Mouse (Mus musculus) urinary bladder, postnatal 10 days (tissue): ENCODE results near the gene Pde4d.

Experiments used
- DNase-seq: peaks from one replicate; pipeline ENCODE4 v3.0.0; 2022; ENCODE audit warnings: low spot score

Pde4d gene

DNA sequence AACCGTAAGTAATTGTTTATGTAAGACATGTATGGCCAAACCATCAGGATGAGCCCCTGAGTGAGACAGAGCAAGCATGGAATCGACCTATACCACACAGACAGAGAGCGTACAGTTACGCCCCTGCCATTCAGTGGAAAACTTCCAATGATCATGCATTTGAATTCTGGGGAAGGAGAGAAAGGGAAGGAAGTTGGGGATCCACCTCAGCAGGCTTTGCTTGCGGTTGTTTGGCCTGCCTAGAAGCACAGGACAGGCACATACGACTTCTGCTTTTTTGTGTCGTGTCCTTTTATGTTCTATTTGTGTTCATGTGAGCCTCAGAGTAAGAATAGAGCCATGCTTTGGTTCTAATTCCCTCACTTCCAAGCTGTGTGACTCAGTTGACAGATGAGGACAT, 849.1 kb downstream of the Pde4d start:
- DNase-seq: no peak

DNA sequence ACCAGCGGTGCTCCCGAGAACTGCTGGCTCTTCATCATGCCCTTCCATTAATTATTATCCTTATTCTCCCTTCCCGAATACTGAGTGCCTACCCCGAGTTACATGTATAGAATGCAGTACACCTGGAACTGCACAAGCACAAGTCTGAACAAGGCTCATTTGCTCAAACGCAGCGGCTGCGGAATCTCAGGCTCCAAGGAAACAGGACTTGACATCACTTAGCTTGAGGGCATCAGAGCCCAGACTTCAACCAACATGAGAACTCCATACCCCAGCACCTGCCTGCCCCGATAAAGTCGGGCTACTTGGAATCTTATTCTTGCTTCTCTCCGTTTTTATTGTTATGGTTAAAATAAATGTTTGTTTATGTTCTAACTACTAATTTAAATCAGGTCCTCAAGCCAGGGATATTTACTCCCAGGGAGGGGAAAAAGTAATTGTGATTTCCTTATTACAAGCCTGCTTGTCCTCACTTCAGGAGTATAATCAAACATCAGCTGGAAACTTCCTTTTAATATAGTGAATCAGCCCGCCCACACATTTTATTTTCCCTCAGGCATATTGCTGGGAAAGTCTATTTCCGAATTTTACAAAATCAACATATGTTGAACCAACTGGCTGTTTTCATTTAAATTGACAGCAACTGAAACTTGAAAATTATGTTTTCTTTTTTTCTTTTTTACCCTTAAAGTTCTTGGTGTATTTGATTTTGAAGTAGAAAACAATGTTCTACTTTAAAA, 849.9 kb downstream of the Pde4d start:
- no peak for DNase-seq

GRCm38 (mm10) chr13:109312542-109312941, 862.8 kb downstream of the Pde4d start:
- no peak for DNase-seq

- no peak for DNase-seq
Observed at GRCm38 (mm10) chr13:109315608-109316007, 865.9 kb downstream of the Pde4d start.

- no peak for DNase-seq
Observed at GRCm38 (mm10) chr13:109317644-109318043, 867.9 kb downstream of the Pde4d start.

- no peak for DNase-seq
Observed at GRCm38 (mm10) chr13:109318434-109318998, 868.8 kb downstream of the Pde4d start.

GRCm38 (mm10) chr13:109326061-109326460, 876.3 kb downstream of the Pde4d start:
- DNase-seq: no peak

DNA sequence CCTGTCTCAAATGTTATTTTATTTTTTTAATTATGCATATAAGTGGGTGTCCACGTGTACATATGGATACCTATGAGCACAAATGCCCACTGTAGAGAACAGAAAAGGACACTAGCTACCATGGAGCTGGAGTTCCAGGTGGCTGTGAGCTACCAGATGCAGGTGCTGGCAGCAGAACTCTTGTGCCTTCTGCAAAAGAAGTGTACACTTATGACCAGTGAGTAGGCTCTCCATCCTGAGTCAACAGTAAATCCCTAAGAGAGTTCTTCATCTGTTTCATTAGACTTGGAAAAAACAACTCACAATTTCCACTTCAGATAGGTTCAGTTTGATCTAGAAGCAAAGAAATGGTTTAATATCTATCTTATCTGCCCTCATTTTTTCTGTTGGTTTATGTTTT, 881.8 kb downstream of the Pde4d start:
- DNase-seq: no peak

- no peak for DNase-seq
Observed at GRCm38 (mm10) chr13:109341902-109342301, 892.2 kb downstream of the Pde4d start.

DNA sequence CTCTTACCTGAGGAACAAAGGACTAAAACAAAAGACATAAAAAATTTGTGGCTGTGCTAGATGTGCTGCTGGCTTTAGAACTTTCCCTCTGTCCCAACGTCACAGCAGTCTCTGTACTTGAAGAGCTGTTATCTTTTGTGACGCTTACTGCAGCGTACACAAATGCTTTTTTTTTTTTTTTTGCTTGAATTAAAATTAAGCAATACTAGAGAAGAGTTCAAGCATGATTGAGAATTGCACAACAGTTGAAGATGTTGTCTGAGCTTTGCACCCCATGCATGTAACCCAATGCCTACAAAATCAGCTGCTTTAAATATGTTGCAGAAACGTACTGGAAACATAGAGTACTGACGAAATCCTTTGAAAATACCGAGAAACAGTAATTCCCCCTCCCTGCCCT, 892.7 kb downstream of the Pde4d start:
- DNase-seq: no peak

GRCm38 (mm10) chr13:109343596-109343995, 893.8 kb downstream of the Pde4d start:
- no peak for DNase-seq

DNA sequence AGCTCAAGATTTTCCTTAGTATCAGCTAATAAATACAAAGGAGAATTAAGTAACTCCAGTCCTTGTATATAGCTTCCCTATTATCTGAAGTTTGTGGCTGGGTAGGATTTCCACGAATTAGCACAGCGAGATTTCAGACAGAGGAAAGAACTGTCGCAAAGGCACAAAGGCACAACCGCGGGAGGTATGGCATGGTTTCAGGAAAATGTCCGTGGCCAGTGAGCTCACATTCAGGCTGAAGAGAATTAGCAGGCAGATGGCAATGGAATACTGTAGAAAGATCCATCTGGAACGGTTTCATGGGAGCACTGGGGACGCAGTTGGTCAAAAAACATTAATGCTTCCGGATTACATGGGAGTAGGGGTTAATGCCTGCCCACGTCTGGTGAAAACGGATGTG, 898.0 kb downstream of the Pde4d start:
- DNase-seq: no peak

DNA sequence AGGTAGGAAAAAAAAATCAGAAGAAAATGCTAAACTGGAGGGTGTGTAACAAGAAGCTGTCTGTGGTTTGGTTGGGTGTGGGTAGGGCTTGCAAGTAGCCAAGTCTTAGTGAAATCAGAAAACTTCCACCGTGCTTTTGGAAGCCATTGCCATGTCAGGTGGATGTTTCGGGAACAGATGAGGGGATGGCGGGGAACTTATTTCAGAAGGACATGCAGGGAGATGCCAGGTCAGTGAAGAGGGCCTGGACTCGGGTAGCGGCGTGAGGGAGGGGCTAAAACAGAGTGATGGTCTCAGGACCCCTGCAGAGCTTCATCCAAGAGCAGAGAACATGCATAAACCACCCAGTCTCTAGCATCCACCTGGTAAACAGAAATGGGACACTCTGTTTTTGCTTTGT, 898.6 kb downstream of the Pde4d start:
- no peak for DNase-seq

GRCm38 (mm10) chr13:109350100-109350499, 900.4 kb downstream of the Pde4d start:
- no peak for DNase-seq

GRCm38 (mm10) chr13:109354017-109354416, 904.3 kb downstream of the Pde4d start:
- DNase-seq: no peak

- no peak for DNase-seq
Observed at GRCm38 (mm10) chr13:109356252-109356651, 906.5 kb downstream of the Pde4d start.

GRCm38 (mm10) chr13:109359994-109360393, 910.2 kb downstream of the Pde4d start:
- DNase-seq: no peak

DNA sequence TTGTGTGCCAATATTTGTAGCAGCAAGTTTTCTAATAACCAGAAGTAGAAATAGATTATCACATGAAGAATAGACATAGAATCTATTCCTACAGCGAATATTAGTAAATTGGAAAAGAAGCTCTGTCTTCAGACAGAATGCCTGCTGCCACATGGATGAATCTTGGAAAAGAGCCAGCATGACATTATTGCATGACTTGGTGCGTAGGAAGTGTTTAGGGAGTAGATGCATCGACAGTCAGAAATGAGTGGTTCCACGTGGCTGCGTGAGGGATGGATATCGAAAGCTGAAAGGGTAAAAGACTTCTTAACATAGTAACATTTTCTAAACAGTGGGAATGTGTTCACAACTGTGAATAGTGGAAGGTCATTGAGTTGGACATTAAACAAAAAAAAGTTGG, 912.6 kb downstream of the Pde4d start:
- DNase-seq: no peak

- no peak for DNase-seq
Observed at GRCm38 (mm10) chr13:109374465-109374864, 924.7 kb downstream of the Pde4d start.

- no peak for DNase-seq
Observed at GRCm38 (mm10) chr13:109376681-109377080, 926.9 kb downstream of the Pde4d start.

- DNase-seq: no peak
Observed at GRCm38 (mm10) chr13:109380149-109380548, 930.4 kb downstream of the Pde4d start.

- DNase-seq: no peak
Observed at GRCm38 (mm10) chr13:109388626-109389220, 939.0 kb downstream of the Pde4d start.

DNA sequence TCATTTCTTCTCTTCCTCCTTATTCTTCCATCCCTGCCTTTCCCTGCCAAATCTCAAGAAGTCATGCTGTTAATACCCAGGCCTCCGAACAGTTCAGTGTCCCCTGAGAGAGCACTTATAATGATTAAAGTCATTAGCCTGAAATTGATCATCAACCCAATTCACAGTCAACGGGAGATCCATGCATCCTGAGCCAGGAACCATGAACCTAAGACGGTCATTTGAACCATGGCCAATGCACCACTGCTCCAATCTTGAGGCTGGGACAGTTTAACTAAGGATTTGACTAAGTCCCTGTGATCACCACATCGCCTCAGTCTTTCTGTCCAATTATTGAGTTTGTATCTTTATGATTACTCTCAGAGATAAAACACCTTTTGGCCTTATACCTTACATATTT, 952.6 kb downstream of the Pde4d start:
- DNase-seq: no peak

DNA sequence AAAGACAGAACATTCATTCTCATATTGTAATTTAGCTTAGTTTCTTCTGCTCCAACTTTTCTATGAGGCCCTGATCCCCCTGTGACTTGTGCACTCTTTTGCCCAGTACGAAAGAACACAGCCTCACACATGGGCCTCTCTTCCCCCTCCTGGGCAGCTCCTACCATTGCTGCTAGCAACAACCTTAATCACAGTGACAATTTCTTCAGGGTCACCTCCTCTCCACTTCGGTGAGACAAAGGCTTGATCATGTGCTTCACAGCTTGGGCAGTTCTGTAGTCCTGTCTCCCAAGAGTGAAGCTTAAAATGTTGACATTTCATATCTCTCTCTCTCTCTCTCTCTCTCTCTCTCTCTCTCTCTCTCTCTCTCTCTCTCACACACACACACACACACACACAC, 953.2 kb downstream of the Pde4d start:
- no peak for DNase-seq
